Mouse (Mus musculus): ENCODE measurements around the gene Cdh23. TPM values are rescaled to one million over a fixed set of nuclear protein-coding genes. Genes with fewer than 3 reads are reported as not detected.

The Cdh23 gene
- polyA plus RNA-seq, 1 experiment from 2014 or later, result 0.90 TPM

- no peak for ATAC-seq (ENCODE audit: insufficient number of reproducible peaks, insufficient read depth, low FRiP score, low TSS enrichment)
- no peaks in the 10 kb centered on the region for H3K36me3 ChIP-seq
- H3K4me2 ChIP-seq (replicated peaks), result no peak overlapping the region
- no peaks in the 10 kb centered on the region for H3K27me3 ChIP-seq
- no peaks in the 10 kb centered on the region for H3K4me1 ChIP-seq
- no peak overlapping the region for H3K4me3 ChIP-seq
- no peaks in the 10 kb centered on the region for H3K9me3 ChIP-seq
- H3K27ac ChIP-seq, result no peak overlapping the region
- no peak overlapping the region for H3K9ac ChIP-seq
- WGBS, result 85% methylated on average over 6 of the region's 6 CpGs
Measured at GRCm38 (mm10) chr10:60256088-60256487, 440.2 kb downstream of the Cdh23 start.

Other genes starting within 250 kb of the Cdh23 start
- gene Slc29a3, start 56.3 kb upstream of the Cdh23 start, polyA plus RNA-seq (2016; fragmentation: Nextera tagmentation; extraction: Ambion mirVana), result 12.2 and 13.0 TPM in 2 replicates
- 5.7 and 6.3 TPM in 2 replicates for gene Unc5b, start 135.1 kb upstream of the Cdh23 start, polyA plus RNA-seq (2016; fragmentation: Nextera tagmentation; extraction: Ambion mirVana)